Mouse (Mus musculus): ENCODE data around the gene Fam217a. TPM values are rescaled to one million over a fixed set of nuclear protein-coding genes. Genes with fewer than 3 reads are reported as not detected.

The Fam217a gene
- polyA plus RNA-seq (2014; fragmentation: Illumina TruSeq; extraction: RNeasy Lipid Tissue Mini Kit (QIAGEN cat#74804); ENCODE audit: low read depth, low replicate concordance): 1.4 TPM

DNA sequence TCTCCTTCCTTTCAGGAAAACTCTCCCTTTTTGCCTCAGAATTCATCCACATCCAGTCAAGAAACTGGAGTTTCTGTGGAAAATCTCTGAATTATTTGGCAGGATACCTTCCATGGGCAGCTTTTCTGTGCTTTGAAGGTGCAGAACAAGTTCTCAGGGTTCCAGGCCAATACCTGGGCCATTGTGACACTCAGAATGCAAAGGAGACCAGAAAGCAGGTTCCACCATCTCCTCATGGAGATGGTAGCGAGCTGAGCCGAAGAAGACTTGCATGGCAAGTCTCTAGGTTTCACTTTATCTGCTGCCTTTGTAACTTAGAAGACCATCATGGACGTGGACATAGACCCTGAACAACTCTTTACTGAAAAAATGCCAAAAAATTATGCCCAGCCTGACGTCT is at the start of gene Fam217a, which contains the start of gene 4933417A18Rik:
Fam217a (minus strand) TSS at position 101 of the 400 bp plus-strand sequence.
4933417A18Rik (plus strand) TSS at position 200 of the 400 bp plus-strand sequence.

DNA sequence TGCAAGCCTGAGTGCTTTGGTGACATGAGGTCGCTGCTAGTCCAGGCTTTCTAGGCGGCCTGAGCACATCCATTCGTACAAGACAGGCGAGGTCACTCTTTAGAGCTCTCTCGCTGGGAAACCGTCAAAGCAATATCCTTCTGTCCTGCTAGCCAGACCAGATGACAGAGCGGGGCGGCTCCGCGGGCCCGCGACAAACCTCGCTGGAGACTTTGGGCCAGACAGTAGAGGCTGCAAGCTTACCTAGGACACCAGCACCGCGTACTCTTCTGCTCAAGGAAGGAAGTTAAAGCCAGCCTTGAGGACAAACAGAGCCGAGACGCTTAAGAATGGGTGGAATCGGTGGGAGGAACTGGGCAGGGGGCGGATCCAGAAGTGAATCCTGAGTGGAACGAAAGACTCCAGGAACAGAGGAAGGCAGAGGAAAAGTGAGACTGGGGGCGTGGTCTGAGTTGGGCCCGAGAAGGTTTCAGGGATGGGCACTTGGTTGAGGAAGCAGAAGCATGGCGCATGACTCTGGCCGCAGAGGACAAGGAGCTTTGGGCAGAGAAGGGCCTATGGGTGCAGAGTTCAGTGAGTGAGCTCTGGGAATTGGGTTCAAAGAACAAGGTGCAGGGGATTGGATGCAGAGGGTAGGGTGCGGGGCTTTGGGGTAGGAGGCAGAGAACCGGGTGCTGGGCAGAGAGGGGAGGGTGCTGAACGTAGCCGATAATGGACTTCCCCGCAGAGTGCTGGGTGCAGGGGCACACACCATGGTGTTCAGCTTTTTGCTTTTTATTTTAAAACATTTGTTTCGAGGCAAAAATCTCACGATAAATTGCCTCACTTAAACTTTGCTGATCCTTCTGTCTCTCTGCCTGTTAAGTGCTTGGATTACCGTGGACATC is 39.6 kb upstream of the Fam217a start, which contains the start of gene Eci3:
Eci3 (minus strand) TSS at position 300 of the 887 bp plus-strand sequence.

DNA sequence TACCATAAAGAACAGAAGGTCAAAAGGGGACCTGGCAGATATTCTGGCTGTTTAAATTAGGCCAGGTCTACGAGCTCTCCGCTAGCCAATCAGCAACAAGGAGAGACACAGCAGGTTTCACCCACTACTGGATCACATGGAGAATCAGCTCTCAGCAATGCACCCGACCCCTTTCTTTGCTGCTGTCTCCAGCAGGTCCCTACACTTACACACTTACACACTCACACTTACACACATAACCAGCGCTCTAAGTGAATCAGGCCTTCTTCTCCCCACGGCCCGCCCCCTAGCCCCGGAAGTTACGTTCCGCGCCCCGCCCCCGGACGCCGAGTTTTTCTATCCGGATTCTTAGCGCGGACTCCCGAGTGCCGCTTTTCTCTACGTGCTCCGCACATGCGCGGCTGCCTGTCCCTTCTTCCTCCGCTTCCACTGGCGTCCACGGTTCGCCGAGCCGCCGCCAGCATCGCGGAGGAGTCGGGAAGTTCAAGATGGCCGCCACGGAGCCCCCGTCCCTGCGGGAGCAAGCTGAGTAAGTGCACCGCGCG is 48.9 kb downstream of the Fam217a start, which contains the start of gene Prpf4b:
Prpf4b (plus strand) TSS at position 137 of the 545 bp plus-strand sequence.

Other genes starting within 250 kb of the Fam217a start
- not detected for gene Fam50b, start 189.5 kb downstream of the Fam217a start, polyA plus RNA-seq (2014; fragmentation: Illumina TruSeq; extraction: RNeasy Lipid Tissue Mini Kit (QIAGEN cat#74804); ENCODE audit: low read depth, low replicate concordance)
- gene Prpf4b, start 49.0 kb downstream of the Fam217a start, polyA plus RNA-seq (2014; fragmentation: Illumina TruSeq; extraction: RNeasy Lipid Tissue Mini Kit (QIAGEN cat#74804); ENCODE audit: low read depth, low replicate concordance): 179 TPM
- gene 4933417A18Rik, start 99 bp upstream of the Fam217a start, polyA plus RNA-seq (2014; fragmentation: Illumina TruSeq; extraction: RNeasy Lipid Tissue Mini Kit (QIAGEN cat#74804); ENCODE audit: low read depth, low replicate concordance): not detected
- 18.8 TPM for gene Eci3, start 39.5 kb upstream of the Fam217a start, polyA plus RNA-seq (2014; fragmentation: Illumina TruSeq; extraction: RNeasy Lipid Tissue Mini Kit (QIAGEN cat#74804); ENCODE audit: low read depth, low replicate concordance)
- 54.1 TPM for gene Eci2, start 102.8 kb upstream of the Fam217a start, polyA plus RNA-seq (2014; fragmentation: Illumina TruSeq; extraction: RNeasy Lipid Tissue Mini Kit (QIAGEN cat#74804); ENCODE audit: low read depth, low replicate concordance)